Mouse (Mus musculus) mesoderm, embryonic 11.5 days (tissue): ENCODE measurements around the gene Sash3.

Experiments used
- DNase-seq: peaks from one replicate; pipeline ENCODE4 v3.0.0-alpha.2; 2012; ENCODE audit warnings: low read depth, low spot score

Gene Sash3

DNA sequence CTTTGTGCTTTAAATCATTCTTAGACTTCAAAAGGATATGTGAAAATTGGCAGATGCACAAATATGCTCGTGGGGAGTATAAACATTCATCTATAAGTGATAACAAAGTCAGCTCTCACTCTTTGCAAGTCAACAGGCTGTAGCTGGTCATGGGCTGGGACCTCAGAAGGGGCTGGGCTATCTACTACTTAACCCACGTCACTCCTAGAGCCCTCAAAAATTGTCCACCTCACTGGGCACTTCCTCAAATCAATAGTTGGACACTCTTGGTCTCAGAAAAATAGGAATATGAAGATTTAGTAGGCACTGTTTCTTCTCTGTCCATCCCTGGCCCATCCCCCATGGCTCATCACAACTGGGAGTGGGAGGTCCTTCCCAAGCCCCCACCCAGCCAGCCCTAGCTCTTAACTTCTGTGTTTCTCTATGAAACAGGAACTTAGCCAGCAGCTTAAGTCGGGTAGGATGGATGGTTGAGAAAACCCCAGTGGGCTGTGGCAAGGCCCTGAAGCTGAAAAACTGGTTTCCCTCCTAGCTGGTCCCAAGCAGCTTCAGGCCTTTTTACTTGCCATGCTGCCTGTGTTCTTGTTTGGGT is 5.9 kb upstream of the Sash3 start:
- no peak for DNase-seq

DNA sequence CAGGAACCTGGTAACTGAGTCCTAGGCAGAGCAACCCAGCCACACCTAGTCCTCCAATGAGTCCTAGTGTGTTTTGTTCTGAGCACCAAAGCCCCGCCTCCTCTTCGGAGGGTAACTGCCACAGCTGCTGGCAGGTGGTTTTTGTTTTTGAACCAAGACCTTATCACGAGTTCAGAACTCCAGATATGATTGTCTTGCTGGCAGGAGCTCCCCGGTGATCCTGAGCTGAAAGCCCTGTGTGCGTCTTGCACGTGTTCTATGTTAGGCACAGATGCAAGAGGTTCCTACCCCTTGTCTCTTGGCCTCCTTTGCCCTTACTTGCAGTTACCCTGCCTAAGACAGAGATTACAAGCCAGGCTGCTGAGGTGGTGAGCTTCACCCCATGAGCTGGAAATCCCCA is 4.8 kb upstream of the Sash3 start:
- DNase-seq = no peak

DNA sequence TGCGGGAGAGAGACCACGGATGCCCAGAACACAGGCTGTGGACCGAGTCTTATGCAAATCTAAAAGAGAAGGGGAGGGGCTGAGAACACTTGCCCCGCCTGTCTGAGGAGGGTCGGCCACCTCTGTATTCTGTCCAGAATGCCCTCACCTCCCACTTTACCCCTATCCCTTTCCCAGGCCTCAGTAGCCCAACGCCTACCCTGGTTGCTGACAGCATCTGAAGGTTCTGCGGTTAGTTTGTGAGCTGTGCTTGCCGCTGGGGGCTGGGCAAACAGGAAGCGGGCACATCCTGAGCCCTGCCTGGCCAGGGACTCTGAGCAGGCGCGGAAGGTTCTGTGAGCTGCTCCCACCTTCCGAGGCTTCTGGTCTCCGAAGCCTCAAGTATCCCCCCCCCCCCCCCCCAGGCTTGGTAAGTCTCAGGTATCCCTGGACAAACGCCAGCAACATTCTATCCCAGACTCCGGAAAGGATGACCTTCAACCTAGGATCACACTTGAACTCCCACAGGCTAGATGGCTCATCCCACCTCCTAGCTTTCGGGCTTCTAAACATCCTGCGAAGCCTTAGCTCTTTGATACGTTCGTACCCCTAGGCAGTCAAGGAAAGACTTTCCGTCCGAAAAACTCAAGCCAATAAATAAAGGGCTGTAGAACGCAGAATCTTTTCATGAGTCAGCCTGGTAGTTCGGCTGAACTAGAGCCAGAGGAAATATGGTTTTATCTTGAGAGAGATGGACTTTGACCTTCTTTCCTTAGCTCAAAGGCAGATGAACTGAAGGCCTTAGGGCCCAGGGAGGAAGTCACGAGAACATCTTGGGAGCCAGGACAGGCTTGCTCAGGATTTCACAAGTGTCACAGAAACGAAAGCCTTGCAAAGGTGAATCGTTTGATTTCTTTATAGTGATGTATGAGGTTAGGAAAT is 2.6 kb upstream of the Sash3 start:
- DNase-seq = no peak

DNA sequence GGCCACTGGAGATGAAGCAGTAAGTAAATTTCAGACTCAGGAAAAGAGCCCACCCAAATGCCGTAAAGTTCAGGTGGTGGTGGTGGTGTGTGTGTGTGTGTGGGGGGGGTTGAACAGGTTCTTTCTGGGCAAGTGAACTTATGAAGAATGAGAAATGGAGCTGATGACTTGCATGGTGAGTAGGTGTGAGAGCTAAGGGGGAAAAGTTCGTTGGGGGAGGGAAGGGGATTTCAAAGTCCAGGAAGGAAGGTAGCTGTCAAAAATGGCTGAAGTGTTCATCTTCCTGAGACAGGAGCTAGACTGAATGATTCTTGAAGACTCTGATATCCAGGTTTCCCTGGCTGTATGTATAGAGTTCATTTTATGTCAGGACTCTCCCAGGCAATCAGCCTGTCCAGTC is 990 bp downstream of the Sash3 start:
- DNase-seq = no peak

DNA sequence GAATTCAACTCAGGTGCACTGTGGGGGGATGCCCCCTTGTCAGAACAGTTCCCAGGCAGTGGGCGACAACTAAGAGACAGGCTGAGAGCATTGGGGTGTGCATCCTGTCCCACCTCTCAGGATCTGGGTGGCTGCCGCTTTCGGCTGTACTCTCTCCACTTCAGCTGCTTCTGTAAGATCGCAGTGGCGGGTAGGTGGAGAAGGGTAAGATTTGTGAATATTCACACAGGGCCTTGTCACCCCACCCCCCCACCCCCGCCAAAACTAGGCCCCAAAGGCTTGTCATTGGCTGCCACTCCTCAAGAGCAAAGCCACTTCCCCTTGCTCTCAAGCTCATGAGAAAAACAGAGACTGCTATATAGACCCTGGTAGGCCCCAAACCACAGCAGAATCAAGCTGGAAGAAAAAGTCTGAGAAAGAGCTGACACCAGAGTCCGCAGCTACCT is 1.5 kb downstream of the Sash3 start:
- DNase-seq = no peak

DNA sequence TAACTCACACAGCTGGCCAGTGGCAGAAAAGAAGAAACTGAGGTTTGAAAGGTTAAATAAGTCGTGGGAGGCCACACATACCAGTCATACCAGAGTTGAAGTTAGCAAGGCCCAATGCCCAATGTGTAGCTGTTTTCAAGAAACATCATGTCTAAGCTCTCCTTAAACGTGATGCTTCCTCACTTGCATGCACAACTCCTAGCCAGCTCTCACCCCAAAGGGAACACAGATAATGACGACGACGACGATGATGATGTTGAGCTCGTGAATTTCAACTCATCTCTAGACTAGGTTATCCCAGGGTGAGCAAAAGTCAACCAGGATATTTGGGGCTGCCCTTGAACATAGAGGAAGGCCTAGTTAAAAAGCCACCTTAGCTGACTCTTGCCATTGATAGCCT is 5.9 kb downstream of the Sash3 start:
- no peak for DNase-seq

DNA sequence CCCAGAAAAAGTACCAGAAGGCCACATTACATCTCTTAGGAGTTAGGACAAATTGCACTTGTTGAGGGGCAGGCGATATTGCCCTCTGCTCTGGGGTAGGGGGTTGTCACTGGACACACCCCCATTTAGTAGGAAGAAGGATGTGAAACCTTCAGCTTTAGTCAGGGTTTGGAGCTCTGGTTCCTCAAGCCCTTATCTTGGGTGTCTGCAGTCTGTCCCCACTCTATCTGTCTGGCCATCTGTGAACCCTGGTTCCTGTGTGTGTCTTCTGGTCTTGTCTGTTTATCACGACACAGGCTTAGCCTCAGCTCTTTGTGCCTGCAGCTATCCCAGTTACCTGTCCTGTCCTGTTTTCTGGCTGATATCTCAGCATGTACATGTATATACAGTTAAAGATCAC is 7.2 kb downstream of the Sash3 start:
- DNase-seq = no peak

DNA sequence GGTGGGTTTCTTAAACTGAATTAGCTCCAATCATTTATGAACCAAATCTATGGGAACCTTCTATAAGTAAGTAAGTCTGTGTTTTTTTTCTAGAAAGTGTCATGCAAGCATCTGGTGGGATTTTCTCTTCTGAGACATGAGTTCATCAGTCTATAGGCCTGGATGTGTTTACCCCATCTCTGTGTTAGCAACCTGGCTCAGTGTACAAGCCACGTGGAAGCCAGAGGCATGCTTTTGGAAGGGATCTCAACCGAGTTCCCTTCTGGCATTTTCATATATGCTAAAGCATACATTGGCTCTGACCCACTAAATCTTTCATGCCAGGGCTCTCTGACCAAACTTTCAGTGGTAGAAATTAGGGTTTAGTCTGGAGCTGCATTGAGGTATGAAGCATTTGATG is 7.7 kb downstream of the Sash3 start:
- no peak for DNase-seq

DNA sequence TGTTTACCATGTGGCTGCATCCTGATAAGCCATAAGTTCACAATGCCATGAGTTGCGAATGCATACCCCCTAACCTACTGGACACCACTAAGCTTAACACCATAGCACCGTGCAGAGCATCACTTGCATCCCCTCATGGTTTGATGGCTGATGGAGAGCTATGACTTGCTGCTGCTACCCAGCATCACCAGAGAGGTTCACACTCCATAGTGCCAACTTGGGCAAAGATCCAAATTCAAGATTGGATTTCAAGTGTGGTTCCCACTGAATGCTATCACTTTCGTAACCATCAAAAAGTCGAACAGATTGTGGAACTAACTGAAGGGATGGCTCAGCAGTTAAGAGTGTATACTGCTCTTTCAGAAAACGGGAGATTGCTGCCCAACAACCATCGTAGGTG is 9.3 kb downstream of the Sash3 start:
- no peak for DNase-seq

DNA sequence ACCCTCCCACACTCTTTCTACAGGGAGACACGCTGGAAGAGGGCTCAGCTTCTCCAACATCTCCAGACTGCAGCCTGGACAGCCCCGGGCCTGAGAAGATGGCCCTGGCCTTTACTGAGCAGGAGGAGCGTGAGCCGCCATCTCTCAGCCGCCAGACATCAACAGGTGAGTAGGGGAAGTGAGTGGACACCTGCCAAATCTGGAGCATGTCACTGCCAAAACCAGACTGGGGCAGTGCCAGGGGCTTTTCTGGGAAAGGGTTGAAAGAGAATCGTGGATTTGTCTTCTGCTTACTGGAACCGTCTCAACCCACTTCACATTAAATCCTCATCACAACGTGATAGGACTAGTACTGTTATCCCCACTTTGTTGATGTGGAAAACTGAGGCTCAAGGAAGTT is 11.2 kb downstream of the Sash3 start:
- DNase-seq = no peak

DNA sequence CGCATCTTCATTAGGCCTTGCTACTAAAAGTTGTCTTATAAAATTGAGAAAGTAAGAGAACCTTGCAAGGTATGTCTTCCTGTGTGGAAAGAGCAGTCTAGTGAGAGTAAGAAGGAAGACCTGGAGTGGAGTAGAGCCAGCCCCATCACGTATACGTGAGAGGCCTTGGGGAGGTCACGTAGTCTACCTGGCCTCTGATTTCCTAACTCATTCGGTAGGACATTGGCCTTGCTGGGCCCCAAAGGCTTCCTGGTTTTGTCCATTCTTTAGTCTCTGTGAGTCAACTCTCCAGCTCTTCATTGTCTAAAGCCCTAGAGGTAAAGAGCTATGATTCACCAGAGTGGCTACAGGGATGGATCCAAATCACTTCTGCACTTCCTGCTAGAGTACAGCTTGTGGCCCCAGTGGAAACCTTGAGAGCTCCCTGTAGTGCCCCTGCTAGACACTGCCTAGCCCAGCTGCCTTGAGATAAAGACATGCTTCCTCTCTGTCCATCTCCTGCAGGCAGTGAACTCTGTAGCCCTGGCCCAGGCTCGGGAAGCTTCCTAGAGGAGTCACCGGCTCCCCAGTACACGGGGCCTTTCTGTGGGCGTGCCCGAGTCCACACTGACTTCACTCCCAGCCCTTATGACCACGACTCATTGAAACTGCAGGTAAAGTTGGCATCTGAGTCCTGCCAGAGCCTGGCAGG is 12.1 kb downstream of the Sash3 start:
- no peak for DNase-seq

DNA sequence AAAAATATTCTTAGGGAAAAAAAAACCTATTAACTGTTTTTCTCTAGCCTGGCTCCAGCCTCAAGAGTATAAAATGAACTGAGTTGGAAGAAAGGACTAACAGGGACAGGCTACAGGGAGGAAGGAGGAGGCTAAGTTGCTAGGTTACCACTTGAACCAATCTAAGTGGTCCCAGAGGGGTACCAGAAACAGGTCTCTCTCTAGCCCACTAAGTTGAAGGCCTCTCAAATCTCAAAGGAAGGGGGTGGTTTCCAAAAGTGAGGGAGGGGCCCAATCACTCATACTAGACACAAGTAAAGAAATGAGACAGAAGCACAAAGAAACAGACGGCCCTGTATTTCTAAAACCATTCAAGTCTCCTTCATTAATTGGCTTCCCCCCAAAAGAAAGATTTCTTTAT is 23.7 kb downstream of the Sash3 start:
- DNase-seq = peak; percentile 6

DNA sequence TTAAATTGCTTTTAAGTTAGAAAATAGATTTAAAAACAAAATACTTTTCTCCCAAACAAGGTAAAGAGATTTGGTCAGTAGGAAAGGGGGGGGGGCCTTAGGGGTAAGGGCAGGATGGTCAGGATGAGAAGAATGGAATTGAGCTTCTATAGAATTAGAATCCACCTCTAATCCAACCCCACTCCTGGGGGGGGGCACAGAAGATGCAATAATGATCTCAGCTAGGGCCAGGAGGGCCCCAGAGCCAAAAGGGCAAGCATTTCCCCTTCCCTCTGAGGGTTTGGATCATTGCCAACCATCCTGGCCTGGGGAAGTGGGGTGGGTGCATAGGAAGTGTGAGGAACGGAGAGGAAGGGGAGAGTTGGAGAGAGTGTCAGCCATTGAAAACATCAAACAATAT is 24.1 kb downstream of the Sash3 start:
- DNase-seq = no peak

DNA sequence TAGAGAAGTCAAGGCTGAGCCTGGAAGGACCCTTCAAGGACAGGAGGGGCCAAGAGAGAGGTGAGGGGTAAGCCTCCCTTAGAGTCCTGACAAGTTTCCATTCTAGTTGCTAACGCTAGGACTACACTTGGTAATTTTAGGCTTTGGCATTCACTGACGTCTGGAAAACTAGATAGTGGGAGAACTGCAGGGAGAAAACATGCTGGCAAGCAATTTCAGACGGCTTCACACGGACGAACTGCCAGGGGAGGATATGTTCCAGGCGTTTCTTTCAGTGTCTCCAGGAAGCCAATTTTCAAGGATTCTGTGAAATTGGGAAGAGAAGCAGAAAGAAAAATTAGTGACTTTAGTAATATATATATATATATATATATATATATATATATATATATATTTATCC is 35.6 kb downstream of the Sash3 start:
- no peak for DNase-seq

DNA sequence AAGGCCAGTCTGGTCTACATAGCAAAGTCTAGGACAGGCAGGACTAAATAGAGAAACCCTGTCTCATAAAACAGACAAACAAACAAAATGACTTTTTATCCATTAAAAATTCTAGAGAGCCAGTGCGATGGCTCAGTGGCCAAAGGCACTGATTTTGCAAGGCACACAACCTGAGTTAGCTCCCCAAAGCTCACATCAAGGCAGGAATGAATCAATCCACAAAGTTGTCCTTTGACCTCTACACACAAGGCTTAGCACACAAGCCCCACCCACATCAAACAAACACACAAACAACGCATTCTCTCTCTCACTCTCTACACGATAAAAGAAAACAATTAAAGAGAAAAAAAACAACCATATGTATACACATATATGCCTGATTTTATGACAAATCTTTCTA is 38.5 kb downstream of the Sash3 start:
- no peak for DNase-seq

DNA sequence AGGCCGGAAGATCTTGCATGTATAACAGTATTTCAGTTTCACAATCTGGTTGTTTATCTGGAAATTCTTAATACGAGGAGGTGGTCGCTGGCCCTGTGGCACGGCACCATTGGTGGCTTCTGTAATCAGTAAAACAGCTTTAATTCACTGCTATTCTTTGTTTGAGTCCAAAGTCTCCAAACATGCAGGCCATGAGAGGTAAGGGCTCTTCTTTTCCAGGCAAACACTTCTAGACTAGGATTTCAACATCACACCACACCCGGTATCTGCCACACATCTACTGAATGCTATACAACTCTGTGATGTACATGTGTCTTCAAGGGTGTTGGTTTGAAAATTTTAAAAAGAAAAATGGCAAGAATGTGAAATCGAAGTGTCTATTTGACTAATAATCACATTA is 45.0 kb downstream of the Sash3 start:
- no peak for DNase-seq

DNA sequence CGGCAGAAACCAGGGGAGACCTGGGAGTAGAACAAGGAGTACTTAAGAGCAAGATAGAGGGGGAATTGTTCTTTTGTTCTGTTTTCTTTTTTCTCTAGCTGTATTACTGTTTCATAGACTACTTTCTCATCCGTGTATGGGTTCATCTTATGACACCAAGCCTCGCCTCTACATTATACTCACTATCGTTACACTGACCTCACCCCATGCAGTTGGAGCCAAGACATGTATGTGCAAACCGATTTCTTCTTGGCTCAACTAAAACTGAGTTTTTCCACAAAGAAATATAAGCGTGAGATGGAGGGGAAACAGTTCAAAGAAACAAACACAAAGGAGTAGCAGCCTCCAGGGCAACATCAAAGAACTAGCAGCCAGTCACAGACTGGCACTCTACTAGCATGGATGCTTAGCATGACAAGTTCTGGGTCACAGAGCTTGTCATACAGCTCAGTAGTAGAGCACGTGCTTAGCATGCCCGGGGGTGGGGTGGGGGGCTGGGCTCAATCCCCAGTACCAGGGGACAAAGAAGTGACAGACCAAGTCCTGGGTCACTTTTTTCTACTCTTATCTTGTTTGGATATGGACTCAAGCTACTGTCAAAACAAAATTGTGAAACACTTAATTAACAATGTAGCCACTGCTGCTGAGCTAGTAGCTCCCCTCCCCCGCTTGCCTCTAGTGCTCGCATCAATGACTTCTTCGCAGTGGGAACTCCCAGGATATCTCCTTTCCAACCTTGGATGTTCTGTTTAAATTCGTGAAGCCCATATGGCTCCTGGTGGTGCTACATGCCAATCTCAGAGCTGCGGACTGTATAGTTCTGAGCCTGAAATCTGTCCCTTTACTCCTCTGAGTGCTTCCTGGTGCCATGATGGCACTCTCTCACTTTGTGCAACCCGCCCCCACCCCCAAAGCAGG is 47.3 kb downstream of the Sash3 start:
- DNase-seq = no peak

DNA sequence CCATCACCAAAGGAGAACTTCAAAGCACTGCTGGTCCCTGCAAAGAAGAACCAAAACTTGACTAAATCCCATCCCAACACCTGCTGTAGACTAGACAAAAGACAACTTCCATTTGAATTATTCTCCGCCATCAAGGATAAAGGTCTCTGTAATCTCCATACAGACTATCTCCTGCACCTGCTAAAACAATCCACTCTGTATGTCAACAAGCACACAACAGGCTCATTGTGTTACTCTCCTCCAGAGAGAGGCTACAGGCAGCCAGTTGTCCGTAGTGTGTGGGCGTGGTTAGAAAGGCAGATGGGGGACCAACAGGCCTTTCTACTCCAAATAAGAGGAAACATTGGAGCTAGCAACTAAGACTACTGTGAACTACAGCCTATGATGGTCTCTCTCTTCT is 51.6 kb downstream of the Sash3 start:
- DNase-seq = no peak

DNA sequence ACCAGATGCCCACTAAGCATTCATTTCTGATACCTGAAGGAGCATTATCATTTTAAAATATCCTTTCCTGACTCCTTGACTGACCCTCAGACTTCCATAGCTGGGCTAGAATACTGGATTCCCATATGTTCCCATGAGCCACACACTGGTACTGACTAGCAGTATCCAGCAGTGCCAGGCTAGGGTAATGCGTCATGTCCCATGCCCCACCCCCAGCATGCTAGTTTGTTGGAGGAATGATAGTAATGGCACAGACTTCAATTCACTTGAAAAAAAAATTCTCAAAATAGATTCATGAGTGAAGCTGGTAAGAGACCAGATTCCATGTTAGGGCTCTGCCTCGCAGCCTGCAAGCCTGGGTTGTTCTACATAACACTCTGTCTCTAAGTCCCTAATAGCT is 52.8 kb downstream of the Sash3 start:
- no peak for DNase-seq

DNA sequence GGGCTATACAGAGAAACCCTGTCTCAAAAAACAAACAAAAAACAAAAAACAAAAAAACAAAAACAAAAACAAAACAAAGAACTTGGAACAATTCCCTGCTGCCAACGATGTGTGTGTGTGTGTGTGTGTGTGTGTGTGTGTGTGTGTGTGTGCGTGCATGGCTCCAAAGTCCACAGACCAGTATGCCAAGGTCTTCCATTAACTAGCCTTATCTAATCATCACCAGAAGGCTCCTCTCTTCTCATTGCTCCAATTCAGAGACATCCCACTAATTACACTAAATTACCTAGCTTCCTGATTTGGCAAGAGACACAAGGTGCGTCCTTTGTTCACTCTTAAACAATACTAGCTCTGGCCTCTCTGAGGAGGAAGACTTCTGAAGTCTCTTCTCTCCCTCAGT is 54.5 kb downstream of the Sash3 start:
- DNase-seq = no peak

DNA sequence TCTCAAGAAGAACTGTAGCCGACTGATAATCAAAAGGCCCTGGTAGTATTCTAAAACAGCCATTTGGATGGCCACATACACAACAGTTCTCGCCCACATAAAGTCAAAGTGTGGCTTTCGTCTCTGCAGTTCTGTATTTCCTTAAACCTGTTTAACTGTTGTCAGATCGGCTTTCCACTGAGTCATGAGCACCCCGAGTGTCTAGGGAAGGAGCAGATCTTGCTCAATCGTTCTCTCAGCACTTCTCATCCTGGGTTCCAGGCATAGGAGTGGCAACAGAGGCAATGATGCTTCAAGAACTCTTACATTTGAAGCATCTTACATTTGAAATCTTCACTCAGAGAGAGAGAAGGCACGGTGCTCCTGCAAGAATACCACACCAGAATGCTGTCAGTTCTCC is 55.7 kb downstream of the Sash3 start:
- DNase-seq = no peak

DNA sequence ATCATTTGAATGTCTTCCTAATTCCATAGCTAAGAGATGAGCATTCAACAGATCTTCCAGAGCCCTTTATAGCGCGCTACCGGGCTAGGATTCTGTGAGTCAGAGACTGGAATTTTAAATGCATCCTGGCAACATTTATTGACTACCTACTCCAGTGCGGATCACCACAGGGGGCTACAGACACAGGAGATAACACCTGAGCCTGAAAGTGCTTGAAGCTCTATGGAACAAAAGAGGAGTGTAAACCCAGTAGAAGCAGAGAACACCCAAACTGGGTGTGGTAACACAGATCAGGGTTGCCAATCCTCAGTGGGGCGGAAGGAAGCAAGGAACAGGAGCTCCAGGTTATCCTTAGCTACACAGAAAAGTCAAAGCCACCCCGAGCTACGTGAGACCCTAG is 56.2 kb downstream of the Sash3 start:
- no peak for DNase-seq
